Mouse (Mus musculus): Measurements from ENCODE around the gene Hist1h3c.

- no peak for TF ChIP-seq CTCF (IDR thresholded peaks at IDR 0.05; ENCODE audit: low read depth, low read length)
- TF ChIP-seq POLR2A (IDR thresholded peaks at IDR 0.05; ENCODE audit: borderline replicate concordance, low read depth, low read length): no peak
Measured at GRCm38 (mm10) chr13:23757211-23757773, 11.9 kb upstream of the Hist1h3c start.

All from bone marrow macrophage, adult 2 months (primary cell).